Mouse (Mus musculus): ENCODE measurements around the gene Taok3. TPM values are rescaled to one million over a fixed set of nuclear protein-coding genes. Genes with fewer than 3 reads are reported as not detected.

Gene Taok3
- total and polyA plus RNA-seq, 3 experiments, result 8.3 to 35.0 (median 17.4) TPM

DNA sequence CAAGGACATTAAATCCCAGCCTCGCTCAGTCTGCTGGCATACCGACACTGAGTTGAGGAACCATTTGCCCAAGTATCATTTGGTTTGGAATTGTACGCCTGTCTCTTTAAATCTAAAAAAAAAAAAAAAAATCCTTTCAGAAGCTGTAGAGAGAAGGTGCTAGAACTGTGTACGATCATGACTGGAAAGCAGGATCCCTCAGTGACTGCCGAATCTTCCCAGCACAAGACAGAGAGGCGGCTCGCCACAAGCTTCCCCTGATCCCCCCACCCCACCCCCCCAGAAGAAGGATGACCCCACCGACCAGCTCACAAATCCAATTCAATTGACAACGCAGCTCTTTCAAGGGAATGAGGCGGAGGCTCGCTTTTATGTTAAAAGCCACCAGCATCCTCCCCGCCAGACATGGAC is 120.4 kb downstream of the Taok3 start:
- dilution Hi-C loops (cut with MboI; ENCODE audit: extremely low pct_ligation_motif_present, extremely low pct_unique_long_range_greater_than_20kb, low sequenced_read_pairs), result no loop called here
- H3K4me2 ChIP-seq (ENCODE audit: insufficient read depth, low read depth, poor library complexity, severe bottlenecking), result no peak overlapping the region

DNA sequence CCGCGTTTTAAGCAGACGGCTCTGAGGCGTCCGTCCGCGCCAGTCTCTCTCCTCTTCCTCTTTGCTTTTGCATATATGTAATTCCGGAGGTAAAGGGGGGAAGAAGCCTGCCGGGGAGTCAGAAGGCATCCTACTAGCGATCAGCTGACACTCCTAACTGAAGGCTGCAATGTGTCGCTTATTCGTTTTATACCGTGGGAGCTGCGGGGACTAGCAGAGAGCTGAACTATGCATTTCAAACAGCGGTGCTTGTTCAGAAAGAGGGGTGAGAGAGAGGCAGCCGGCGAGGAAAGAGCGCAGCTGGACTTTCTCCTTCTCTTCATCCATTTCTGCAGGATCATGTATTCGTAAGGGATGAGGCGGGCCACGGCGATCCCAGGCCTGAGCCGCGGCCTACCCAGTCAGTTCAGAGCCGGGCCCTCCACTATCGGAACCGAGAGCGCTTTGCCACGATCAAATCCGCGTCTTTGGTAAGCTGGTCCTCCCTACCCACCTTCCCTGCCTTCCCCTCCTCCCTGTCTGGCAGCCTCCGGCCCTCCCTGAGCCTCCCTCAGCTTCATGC is 120.9 kb downstream of the Taok3 start:
- TF ChIP-seq ZC3H11A (IDR thresholded peaks at IDR 0.05; ENCODE audit: low read depth, low read length), result no peak
- no peak for TF ChIP-seq ZMIZ1 (IDR thresholded peaks at IDR 0.05; ENCODE audit: low read depth, low read length)
- TF ChIP-seq SIN3A (IDR thresholded peaks at IDR 0.05; ENCODE audit: low read length), result no peak
- no peak for TF ChIP-seq RCOR1 (conservative IDR thresholded peaks at IDR 0.05; ENCODE audit: low read depth, low read length)
- no peak for TF ChIP-seq TCF12 (IDR thresholded peaks at IDR 0.05; ENCODE audit: low read depth, low read length)
- no peak for TF ChIP-seq MXI1 (IDR thresholded peaks at IDR 0.05; ENCODE audit: low read depth, low read length)
- no peak for TF ChIP-seq MAFK (IDR thresholded peaks at IDR 0.05; ENCODE audit: insufficient replicate concordance, low read length)
- TF ChIP-seq IRF4 (IDR thresholded peaks at IDR 0.05; ENCODE audit: low read depth, low read length), result no peak
- no peak for TF ChIP-seq ETS1 (conservative IDR thresholded peaks at IDR 0.05; ENCODE audit: low read depth, low read length)
- no peak for TF ChIP-seq MAX (IDR thresholded peaks at IDR 0.05; ENCODE audit: low read length)
- no peak for TF ChIP-seq MYC (IDR thresholded peaks at IDR 0.05; ENCODE audit: low read depth, low read length)
- no peak for TF ChIP-seq HCFC1 (IDR thresholded peaks at IDR 0.05; ENCODE audit: low read depth, low read length)
- no peak for TF ChIP-seq CHD1 (IDR thresholded peaks at IDR 0.05; ENCODE audit: low read depth, low read length)
- TF ChIP-seq UBTF (IDR thresholded peaks at IDR 0.05; ENCODE audit: low read depth, low read length), result no peak
- no peak for TF ChIP-seq USF2 (conservative IDR thresholded peaks at IDR 0.05; ENCODE audit: low read depth, low read length)
- no peak for TF ChIP-seq CHD2 (IDR thresholded peaks at IDR 0.05; ENCODE audit: low read length)
- H3K27ac ChIP-seq (ENCODE audit: insufficient read depth, low read depth), result no peak overlapping the region
- no peaks in the 10 kb centered on the region for H3K9me3 ChIP-seq (replicated peaks; ENCODE audit: low read length)
- peaks cover 24 to 72% of the 10 kb centered on the region in 2 experiments for H3K36me3 ChIP-seq (replicated peaks in 1 of 2; ENCODE audit: control insufficient read depth in 1 of 2, insufficient read depth in 1 of 2, low read length in 1 of 2)
- no peaks in the 10 kb centered on the region; the same call in 1 of the 2 replicates for H3K79me2 ChIP-seq (replicated peaks; ENCODE audit: control insufficient read depth, extremely low read depth, insufficient read depth, poor library complexity, severe bottlenecking)
- H3K4me2 ChIP-seq (ENCODE audit: insufficient read depth, low read depth, poor library complexity, severe bottlenecking), result no peak overlapping the region
- DNase-seq (ENCODE audit: extremely low read depth), result no peak
- H3K9ac ChIP-seq (ENCODE audit: insufficient read depth, low read depth), result no peak overlapping the region
- in situ Hi-C loops (cut with MboI; ENCODE audit: low pct_ligation_motif_present, low pct_unique_long_range_greater_than_20kb, low sequenced_read_pairs), result no loop called here
- dilution Hi-C loops (cut with MboI; ENCODE audit: extremely low pct_ligation_motif_present, extremely low pct_unique_long_range_greater_than_20kb, low sequenced_read_pairs), result no loop called here
- no peak overlapping the region for H3K4me3 ChIP-seq (replicated peaks in 1 of 3; ENCODE audit: low read depth in 2 of 3, low read length in 2 of 3, poor library complexity in 1 of 3)
- H3K4me1 ChIP-seq (ENCODE audit: control insufficient read depth in 1 of 2, insufficient read depth in 2 of 2), result no peaks in the 10 kb centered on the region
- no peaks in the 10 kb centered on the region for H3K27me3 ChIP-seq (replicated peaks)

More for the DNA sequence above, 120.4 kb downstream of the Taok3 start:
- H3K79me2 ChIP-seq (replicated peaks; ENCODE audit: control insufficient read depth, extremely low read depth, insufficient read depth, poor library complexity, severe bottlenecking), result no peaks in the 10 kb centered on the region; the same call in 1 of the 2 replicates
- H3K27me3 ChIP-seq (replicated peaks), result no peaks in the 10 kb centered on the region
- H3K9ac ChIP-seq (ENCODE audit: insufficient read depth, low read depth), result no peak overlapping the region
- in situ Hi-C loops (cut with MboI; ENCODE audit: low pct_ligation_motif_present, low pct_unique_long_range_greater_than_20kb, low sequenced_read_pairs), result no loop called here
- H3K4me1 ChIP-seq (ENCODE audit: control insufficient read depth in 1 of 2, insufficient read depth in 2 of 2), result no peaks in the 10 kb centered on the region
- H3K4me3 ChIP-seq (replicated peaks in 1 of 3; ENCODE audit: low read depth in 2 of 3, low read length in 2 of 3, poor library complexity in 1 of 3), result no peak overlapping the region
- no peak overlapping the region for H3K27ac ChIP-seq (ENCODE audit: insufficient read depth, low read depth)
- DNase-seq (ENCODE audit: extremely low read depth), result no peak
- no peak for TF ChIP-seq UBTF (IDR thresholded peaks at IDR 0.05; ENCODE audit: low read depth, low read length)
- TF ChIP-seq ZNF384 (IDR thresholded peaks at IDR 0.05; ENCODE audit: low read depth, low read length), result peak; percentile 76
- H3K9me3 ChIP-seq (replicated peaks; ENCODE audit: low read length), result no peaks in the 10 kb centered on the region
- H3K36me3 ChIP-seq (replicated peaks in 1 of 2; ENCODE audit: control insufficient read depth in 1 of 2, insufficient read depth in 1 of 2, low read length in 1 of 2), result peaks cover 28 to 74% of the 10 kb centered on the region in 2 experiments
